Mouse (Mus musculus) Muller cell, postnatal 12 days (primary cell): Measurements from ENCODE around the gene Fcmr.

Experiments used
- DNase-seq: peaks from one replicate; pipeline ENCODE4 v3.0.0-alpha.2; 2015; ENCODE audit errors: inconsistent ontology term

Fcmr gene

DNA sequence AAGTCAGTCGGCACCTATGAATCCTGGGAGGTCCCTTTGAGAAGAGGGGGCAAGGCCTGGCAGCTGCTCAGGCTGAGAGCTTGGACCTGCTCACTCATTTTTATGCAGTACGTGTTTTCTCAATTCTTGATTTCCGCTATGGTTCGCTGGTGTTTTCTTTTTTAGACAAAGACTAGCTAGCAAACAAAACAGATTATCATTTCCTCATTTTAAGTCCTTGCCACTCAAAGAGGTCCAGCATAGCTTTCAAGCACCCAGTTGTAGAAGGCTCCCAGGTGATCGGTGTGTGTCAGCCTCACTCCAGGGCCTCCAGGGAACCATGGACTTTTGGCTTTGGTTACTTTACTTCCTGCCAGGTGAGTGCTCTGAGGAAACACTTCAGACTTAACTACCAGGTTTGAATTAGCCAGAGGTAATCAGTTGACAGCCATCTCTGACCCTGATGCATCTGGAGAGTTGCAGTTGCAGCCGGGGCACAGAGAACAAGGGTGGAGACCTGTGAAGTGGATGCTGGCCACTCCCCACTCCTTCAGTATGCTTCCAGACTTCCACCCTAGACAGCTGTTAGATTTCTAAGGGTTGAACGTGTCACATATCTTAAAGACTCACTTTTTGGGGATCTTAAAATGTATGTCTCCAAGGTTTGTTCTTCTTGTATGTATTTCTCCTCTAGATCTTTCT lies at the start of gene Fcmr:
Fcmr (plus strand) TSS at position 129 of the 681 bp plus-strand sequence.
- no peak for DNase-seq

DNA sequence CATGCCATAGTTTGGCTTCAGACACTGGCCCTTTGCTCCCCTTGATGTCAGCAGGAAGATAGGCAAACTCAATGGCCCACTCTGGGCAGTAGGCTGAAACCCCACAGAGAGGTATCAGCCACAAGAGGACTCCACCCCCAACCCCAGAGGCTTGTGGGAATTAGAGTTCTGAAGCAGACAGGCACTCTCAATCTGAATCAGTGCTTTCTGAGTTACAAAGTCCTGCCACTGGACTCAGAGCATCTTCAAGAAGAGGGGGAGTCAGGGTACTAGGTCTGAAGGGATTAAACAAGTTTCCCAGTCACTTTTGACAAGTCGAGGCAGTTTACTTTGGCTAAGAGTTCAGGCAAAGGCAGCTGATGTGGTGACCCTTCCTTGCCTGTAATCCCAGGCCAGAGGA lies 45.7 kb upstream of the Fcmr start:
- no peak for DNase-seq

- no peak for DNase-seq
These were observed 44.9 kb upstream of the Fcmr start for GRCm38 (mm10) chr1:130820316-130821148.

DNA sequence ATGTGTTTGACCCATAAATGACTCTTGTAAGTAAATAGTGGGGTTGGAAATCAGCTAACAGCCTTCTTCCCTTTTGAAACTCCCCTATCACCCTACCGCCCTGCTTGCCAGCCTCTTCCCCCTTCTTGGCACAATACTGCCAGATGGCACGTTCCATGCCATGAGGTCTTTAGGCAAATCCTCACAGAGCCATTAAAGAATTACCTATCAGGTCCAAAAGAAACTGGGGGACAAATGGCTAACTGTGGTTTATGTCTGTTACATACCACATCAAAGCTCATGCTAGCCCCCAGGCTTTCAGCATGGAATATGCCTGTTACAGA lies 44.4 kb upstream of the Fcmr start:
- no peak for DNase-seq

DNA sequence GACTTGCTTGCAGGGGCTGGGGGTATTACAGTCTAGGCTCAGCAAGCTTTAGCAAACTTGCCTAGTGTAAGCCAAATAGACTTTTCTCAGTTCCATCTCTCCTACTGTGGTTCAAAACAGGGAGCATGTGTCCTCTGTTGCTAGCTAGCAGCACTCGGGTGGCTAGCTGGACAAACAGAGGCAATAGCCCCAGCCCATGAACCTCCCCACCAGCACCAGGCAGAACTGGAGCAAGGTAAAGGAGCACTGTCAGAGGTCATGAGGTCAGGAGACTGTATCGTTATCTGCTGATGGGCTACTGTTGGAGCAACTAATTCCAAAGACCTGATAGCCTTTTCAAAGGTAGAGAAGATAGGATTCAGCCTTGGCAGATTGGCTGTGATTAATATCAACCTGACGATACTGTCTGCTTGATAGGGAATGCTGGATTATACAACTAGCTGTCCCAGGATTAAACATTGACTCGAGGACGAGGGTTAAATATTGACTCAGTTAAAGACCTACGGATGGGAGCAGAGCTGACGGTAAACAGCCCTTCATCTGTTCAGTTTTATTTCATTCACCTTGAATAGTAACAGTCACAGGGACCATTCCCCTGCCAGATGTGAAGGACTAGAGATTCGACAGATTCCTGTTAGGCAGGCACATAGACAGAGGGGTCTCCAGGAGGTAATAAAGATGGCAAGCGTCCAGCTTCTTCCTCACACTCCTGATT lies 43.4 kb upstream of the Fcmr start:
- no peak for DNase-seq

- no peak for DNase-seq
These were observed 39.0 kb upstream of the Fcmr start, which contains the start of gene Pigr for GRCm38 (mm10) chr1:130826448-130826847. Gene Pigr (plus strand): TSS chr1:130826684.

DNA sequence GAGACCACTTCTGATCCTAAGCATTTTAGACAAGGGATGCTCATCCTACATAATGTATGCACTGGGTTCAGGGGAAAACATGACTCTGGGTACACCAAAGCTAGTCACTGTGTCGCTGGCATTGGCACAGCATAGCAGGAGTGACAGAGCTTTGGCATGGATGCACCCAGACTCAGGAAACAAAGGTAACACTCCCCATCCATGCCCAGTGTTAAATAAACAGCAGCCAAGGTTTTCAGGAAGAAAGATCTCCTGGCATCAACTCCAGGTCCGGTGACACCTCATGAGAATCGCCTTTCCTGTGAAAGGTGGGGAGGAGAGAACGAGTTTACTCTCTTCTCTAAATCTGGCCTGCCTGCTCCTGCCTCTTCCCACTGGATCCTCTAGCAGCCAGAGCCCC lies 36.8 kb upstream of the Fcmr start:
- no peak for DNase-seq

DNA sequence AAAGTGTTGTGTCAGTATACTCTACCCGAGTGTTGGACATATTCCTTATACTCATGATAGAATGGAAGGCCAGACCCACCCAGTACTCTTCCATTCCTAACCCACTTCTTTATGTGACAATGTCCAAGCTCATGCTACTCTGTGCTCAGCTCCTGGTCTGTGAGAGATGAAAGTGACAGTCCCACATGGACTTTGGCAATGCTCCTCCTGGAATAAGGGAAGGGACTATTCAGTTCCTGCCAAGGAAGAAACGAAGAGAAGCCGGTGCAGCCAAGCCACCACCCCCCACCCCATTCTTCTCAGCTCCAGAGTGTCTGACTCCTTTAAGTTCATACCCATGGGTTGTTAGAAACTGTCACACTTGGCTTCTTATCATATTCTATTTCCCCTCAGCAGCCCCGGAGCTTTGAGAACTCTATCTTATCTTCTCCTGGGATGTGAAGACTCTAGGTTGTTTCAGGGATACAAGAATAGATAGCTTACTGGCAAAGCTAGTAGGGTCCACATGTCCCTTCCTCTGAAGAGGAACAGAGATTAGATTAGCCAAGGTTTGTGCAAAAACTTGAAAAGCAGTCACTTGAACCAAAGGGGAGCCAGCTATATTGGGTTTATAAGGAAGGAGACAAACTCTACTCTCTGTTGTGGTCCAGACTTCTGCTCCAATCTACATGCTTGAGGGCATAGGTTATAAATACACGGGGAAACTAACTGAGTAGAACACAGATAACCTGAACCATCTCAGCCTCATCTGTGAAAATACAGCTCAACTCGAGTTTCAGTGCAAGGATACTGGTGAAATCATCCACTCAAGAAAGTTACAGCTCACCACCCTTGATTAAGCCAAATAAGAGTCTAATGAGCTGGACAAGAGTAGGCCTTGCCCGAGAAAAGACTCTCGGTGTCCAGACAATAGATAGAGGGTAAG lies 35.3 kb upstream of the Fcmr start:
- DNase-seq, result no peak

- DNase-seq, result no peak
These were observed 33.0 kb upstream of the Fcmr start for GRCm38 (mm10) chr1:130832230-130833149.

GRCm38 (mm10) chr1:130835161-130835936 lies 30.1 kb upstream of the Fcmr start:
- peak; percentile 73 for DNase-seq

DNA sequence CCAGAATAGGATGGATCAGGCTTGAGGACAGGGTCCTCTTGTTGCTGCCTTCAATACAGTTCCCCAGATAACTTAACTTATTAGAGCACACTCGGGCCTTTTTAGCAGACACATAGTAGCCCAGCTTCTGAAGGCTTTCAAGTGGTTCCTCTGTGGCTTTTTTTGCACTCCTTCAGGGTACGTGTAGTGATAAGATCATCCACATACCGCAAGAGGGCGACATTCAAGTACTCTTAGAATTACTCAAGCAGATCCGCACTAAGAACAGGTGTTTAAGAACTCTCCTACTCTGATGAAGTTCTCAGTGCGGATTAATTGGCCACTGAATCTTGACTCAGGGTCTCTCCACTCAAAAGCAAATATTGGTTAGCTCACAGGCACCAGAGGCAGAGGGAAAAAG lies 27.2 kb upstream of the Fcmr start:
- DNase-seq, result no peak

- no peak for DNase-seq
These were observed 24.7 kb upstream of the Fcmr start for GRCm38 (mm10) chr1:130840599-130841379.

DNA sequence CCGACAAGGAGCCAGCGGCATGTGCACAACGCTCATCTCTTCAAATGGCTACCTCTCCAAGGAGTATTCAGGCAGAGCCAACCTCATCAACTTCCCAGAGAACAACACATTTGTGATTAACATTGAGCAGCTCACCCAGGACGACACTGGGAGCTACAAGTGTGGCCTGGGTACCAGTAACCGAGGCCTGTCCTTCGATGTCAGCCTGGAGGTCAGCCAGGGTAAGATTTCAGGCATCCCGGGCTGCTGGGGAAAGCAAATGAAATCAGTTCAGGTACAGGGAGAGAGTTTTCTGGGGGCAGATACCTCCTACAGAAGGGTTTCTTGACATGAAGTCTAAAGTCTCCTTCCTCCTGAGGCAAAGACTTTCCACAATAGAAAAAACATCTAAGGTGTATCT lies 23.8 kb upstream of the Fcmr start:
- no peak for DNase-seq

GRCm38 (mm10) chr1:130844516-130844915 lies 21.0 kb upstream of the Fcmr start:
- no peak for DNase-seq

DNA sequence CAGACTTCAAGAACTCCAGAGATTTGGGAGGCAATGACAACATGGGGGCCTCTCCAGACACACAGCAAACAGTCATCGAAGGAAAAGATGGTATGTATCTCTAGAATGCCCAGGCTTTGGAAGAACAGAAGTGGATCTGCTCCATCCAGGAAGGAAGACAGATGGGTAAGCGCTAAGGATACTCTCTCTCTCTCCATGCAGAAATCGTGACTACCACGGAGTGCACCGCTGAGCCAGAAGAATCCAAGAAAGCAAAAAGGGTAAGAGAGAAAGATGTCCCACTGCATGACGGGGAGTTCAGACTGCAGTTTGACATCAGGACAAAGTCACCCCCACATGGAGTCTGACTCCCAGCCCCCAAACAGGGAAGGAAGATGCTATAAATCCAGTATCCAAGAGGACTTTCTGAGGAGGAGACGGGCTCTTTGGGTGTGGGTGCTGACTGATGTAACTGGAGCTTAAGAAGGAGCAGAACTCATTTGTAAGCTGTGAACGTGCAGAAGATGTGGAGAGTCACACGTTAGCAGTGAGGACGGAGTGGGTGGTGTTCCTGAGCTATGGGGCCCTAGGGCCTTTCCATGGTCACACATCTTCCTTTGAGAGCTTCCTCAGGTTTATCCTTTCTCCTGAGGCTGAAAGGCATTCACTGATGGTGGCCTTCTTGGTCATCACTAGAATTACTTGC lies 15.8 kb upstream of the Fcmr start:
- no peak for DNase-seq

GRCm38 (mm10) chr1:130850405-130850804 lies 15.1 kb upstream of the Fcmr start:
- no peak for DNase-seq

DNA sequence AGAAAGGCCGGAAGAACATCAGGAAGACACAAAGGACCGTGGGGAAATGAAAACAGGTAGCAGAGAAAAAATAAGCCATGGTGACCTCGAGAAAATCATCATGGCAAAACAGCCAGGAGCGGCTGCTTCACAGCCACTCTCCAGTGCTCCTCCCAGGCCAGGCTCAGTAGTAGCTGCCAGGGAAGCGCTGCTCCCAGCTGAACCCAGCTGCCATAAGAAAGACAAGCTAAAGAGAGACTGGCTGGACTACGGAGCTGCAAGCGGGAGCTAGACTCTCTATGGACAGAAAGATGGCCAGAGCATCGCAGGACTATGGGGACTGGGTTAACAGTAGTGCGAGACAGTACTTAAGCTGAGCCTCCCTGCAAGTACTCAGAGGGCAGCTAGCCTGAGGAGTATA lies 10.7 kb upstream of the Fcmr start:
- DNase-seq, result no peak

- DNase-seq, result no peak
These were observed 9.7 kb upstream of the Fcmr start for GRCm38 (mm10) chr1:130855723-130856122.
